Mouse (Mus musculus) ovary, postnatal 10 days (tissue): ENCODE results near the gene Slit1.

ENCODE experiments used
- DNase-seq: peaks from one replicate; pipeline ENCODE4 v3.0.0; 2022; ENCODE audit warnings: low spot score

Gene Slit1

GRCm38 (mm10) chr19:41591808-41592207 is 151.7 kb downstream of the Slit1 start:
- DNase-seq: no peak

GRCm38 (mm10) chr19:41589681-41590080 is 153.8 kb downstream of the Slit1 start:
- no peak for DNase-seq

GRCm38 (mm10) chr19:41589026-41589425 is 154.4 kb downstream of the Slit1 start:
- DNase-seq: no peak

GRCm38 (mm10) chr19:41587431-41588222 is 155.8 kb downstream of the Slit1 start:
- no peak for DNase-seq

GRCm38 (mm10) chr19:41586752-41587151 is 156.7 kb downstream of the Slit1 start:
- no peak for DNase-seq

GRCm38 (mm10) chr19:41582918-41583514 is 160.4 kb downstream of the Slit1 start:
- DNase-seq: no peak

- DNase-seq: no peak
These were observed 161.6 kb downstream of the Slit1 start, which contains the start of gene Gm340 for GRCm38 (mm10) chr19:41581706-41582420. Gene Gm340 (plus strand): TSS chr19:41582370.

GRCm38 (mm10) chr19:41579311-41579920 is 164.0 kb downstream of the Slit1 start:
- no peak for DNase-seq

- DNase-seq: no peak
These were observed 165.9 kb downstream of the Slit1 start for GRCm38 (mm10) chr19:41577576-41577975.

GRCm38 (mm10) chr19:41573700-41574099 is 169.8 kb downstream of the Slit1 start:
- DNase-seq: no peak

- no peak for DNase-seq
These were observed 174.7 kb downstream of the Slit1 start for GRCm38 (mm10) chr19:41568791-41569190.

GRCm38 (mm10) chr19:41560856-41561255 is 182.6 kb downstream of the Slit1 start:
- no peak for DNase-seq

- DNase-seq: no peak
These were observed 184.5 kb downstream of the Slit1 start for GRCm38 (mm10) chr19:41558891-41559486.

- DNase-seq: no peak
These were observed 186.0 kb downstream of the Slit1 start for GRCm38 (mm10) chr19:41557491-41557890.

- no peak for DNase-seq
These were observed 186.5 kb downstream of the Slit1 start for GRCm38 (mm10) chr19:41556981-41557380.
